Mouse (Mus musculus) megakaryocyte, adult 5-6 weeks (primary cell): ENCODE measurements around the gene Sfswap. TPM values are rescaled to one million over a fixed set of nuclear protein-coding genes. Genes with fewer than 3 reads are reported as not detected.

Source experiments
- ATAC-seq: 2 replicates; pipeline ENCODE4 v1.8.0; 2016; ENCODE audit warnings: mild to moderate bottlenecking, inconsistent platforms; ENCODE audit not compliant: poor library complexity, severe bottlenecking
- total RNA-seq, 2 experiments: library from RNA; stranded (forward) in 1 of 2; stranded (reverse) in 1 of 2; fragments of 153-499, 151-499 nt in 1 of 2; fragments of 221-1000, 200-1000 nt in 1 of 2; gene quantifications; 2 replicates each; pipeline versions ENCODE4 v1.2.3 to v1.2.4; 2015 to 2017

Sfswap gene
- total RNA-seq, 2 experiments from 2014 or later: 48.3 to 57.6 TPM

DNA sequence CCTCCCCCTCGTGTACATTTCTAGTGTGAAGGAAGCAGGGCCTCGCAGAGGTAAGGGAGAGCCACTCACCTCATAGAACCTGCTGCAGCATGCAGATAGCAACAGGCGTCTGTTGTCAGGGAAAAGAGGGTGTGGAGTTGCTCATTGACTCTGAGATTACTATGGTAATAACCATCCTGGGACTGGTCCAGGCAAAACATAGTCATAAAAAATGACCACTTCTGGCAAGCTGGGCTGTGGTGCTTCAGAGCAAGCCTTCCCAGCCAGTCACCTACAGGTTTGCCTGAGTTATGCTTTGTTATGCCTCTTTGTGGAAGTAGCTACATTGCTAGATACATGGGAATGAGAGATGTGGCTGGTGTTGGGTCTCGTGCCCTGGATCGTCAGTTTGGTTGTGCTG lies 26.1 kb downstream of the Sfswap start:
- ATAC-seq: no peak

DNA sequence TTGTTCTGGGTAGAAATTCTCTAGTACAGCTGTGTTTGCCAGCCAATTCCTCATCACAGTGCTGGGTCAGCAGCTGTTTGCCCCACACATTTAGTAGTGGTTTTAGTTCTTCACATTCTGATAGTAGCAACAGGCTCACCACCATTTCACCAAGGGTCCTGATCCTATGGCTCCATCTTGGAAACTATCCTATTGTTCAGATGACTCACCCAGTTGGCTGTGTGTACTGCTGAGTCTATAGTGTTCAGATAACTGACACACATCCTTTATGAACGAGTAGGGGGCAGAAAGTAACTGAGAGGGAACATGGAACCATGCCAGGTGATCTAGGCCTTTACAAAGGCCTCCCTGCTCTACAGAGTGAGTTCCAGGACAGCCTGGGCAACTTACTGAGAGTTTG lies 28.6 kb downstream of the Sfswap start:
- no peak for ATAC-seq

DNA sequence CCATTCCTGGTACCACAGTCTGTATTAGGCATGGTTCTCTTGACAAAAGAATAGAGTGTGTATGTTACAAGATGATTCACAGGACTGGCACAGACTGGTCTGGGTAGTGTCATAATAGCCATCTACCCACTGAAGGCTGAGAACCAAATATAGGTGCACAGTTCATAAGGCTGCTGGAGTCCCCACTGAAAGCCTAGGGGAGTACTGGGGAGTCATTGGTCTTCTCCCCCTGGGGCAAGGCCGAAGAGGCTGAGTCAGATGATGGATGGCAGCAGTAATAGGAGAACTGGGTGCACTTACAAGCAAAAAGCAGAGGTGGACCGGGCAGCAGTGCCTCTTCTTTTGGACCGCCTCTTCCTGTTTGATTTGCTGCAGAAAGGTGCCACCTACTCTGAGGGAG lies 32.7 kb downstream of the Sfswap start:
- no peak for ATAC-seq

DNA sequence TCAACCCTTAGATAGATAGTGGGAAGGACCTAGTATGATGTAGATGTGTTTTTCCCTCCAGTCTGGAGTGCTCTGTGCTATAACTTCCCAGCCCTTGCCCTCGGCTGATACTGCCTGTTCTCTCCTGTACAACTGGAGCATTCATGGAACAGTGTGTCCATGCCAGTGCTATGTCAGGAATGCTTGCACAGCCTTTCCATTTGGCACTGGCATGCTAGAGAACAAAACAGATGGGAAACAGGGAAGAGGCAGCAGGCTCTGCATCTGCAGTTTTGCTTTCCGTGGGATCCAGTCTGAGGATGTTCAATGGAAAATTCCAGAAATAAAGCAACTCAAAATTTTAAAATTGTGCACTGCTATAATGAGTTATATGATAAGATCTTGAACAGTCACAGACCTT lies 33.5 kb downstream of the Sfswap start:
- no peak for ATAC-seq

DNA sequence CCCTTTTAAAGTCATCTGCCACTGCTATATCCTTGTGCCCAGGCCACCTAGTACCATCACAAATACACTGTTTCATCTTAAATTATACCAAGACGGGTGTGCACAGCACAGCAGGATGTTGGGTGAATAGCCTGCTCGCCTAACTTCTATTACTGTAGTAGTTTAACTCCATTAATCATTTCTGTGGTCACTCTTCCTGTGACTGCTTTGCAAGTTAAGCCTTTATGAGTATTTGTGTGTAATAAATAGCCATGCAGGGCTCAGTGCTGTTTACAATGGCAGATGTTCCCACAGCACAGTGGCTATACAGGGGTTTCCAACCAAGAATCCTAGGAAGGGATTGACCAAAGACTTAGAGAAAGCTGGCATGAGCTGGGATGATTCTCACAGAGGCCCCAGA lies 34.0 kb downstream of the Sfswap start:
- no peak for ATAC-seq

DNA sequence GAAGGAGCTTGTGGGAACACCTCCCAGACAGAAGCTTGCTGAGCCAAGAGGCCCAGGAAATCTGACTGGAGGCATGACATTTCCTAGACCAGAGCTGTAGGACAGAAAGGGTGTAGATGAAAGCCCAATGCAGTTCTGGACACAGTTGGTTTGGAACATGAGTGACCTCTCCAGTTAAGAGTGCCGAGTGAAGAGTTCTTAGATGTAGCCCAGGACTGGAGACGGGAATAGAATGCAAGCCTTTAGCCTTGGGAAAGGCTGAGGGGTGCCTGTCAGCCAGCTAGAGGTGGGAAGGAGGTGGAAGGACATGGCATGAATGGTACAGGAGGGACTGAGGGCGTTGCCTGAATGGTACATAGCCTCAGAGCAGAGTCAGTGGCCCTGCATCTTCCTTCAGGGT lies 34.4 kb downstream of the Sfswap start:
- no peak for ATAC-seq

DNA sequence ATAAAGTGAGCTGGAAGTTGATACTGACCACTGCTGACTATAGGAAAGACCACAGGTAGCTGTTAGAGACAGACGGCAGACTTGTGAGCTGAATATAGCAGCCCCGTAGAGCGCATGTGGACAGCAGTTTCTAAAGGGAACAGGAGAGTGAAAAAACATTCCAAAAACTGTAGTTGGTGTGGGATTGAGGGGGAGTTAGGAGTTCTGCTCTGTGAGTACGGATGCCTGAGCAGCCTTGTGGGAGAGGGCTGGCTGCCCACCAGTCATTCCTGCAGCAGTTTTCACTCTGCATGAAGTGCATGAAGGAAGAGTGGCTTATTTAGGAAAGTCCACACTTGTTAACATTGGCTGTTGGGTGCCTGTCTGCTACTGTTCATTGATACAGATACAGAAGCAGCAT lies 37.8 kb downstream of the Sfswap start:
- no peak for ATAC-seq

DNA sequence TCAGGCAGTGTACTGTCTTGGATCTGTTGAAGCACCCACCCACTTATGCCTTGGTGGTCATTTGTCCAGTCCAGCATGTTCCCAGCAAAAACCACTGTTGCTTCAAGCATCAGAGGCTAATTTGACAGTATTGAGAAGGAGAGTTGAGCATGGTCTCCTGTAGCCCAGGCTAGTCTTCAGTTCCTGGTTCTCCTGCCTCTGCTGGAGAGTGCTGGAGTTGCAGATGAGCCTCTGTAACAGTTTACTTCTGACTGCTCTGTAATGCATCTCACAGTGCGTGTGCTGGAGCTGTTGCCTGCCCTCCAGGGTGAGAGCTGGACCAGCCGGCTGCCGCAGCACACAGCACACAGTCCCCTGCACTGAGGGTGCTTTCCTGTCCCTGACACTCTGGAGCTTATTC lies 41.2 kb downstream of the Sfswap start:
- ATAC-seq: peak; percentile 37; the same call in 1 of the 2 replicates

DNA sequence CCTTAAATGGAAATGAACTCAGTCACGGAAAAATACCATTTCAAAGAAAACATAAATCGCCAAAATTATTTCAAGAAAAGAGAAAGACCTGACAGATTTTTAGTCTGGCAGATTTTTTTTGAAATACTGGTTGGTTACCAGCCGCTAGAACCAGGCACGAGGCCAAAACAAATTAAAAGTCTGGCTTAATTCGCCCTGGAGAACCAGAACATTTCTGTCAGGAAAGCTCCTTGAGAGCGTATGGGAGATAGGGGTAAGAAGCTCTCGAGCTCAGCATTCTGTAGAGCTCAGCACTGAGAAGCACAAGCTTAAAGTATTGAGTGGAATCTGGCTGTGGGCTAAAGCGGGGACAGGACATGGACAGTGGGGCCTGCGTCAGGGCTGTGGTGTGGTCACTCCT lies 44.8 kb downstream of the Sfswap start:
- no peak for ATAC-seq

DNA sequence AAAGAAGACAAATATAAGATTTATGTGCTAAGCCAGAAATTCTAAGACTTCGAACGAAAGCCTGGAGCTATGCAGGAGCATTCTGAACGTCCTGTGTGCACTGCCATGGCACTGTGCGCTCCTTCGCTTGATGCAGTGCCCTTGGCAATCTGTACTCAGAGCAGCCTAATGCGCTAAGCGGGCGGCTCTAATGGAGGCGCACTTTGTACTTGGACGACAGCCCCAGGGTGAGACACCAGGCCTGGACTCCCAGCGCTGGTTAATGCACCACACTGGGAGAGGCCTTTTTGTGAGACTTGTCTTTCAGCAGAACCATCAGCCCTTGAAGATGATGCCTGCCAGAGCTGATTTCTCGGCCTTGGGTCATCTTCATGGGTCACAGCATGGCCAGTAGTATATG lies 48.7 kb downstream of the Sfswap start:
- ATAC-seq: no peak

DNA sequence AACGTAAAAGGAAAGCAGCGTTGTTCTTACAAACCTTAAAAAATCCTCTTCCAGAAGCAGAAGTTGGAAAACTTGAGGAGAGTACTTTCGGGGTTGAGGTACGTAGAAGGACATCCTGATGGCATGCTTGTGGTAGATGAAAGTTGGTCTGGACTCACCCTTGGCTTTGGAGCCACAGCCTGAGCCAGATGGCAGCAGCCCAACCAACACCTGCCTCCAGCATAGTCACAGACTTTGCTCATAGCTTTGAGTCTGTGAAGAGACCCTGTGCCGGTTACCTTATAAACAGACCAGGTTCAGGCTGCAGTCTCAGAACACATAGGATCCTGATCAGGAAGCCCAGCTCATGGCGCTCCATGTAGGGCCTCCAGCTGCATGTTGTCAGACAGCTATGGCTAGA lies 49.8 kb downstream of the Sfswap start:
- ATAC-seq: no peak

DNA sequence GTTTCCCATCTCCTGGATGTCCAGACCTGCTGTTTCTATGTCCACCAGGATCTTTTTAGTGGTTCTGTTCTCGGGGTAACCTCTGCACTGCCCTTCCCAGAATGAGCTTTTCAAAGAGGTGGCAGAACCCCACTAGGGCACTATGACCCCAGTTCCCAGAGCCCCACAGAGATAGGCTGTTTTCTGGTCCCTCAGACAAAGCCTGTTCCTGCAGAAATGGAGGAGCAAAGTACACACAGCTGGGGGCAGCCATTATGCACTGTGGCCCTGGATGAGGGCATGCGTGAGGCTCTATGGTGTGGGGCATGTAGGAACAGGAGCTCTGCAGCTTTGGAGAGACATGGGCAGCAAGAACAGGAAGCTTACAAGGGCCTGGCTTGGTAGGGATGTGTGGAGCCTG lies 51.0 kb downstream of the Sfswap start:
- ATAC-seq: no peak

DNA sequence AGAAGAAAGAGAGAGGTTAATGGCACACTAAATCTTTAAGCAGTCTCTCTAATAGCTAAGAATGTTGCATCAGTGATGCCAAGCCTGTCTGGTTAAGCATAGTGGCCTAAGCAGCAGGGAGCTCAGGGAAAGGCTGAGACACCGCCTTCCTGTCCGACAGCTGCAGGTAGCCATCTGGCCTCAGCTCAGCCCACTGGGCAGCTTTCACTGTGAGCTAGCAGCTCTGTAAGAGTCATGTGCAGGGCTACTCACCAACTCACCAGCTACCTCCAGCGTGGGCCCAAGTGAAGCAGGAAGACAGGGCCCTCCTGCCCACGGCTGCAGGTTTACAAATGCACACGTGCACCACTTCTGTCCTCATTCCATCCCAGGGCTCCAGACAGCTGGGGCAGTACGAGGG lies 52.6 kb downstream of the Sfswap start:
- no peak for ATAC-seq

DNA sequence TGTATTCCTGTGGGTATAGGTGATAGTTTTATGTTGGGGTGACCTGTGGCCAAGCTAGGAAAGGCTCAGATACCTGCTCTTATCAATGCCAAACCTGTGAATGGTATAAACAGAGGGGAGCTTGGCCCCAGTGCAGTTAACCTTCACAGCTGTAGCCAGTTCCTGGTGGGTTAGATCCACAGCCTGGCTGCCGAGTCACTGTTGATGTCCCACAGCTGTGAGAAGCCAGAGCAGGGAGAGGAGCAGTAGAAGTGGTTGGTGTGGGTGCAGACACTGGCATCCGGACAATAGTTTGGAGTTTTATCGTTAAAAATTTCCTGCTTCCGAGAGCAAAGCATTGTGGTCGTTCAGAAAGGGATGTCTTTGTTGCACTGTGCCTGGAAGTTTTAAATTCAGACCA lies 57.6 kb downstream of the Sfswap start:
- ATAC-seq: no peak

DNA sequence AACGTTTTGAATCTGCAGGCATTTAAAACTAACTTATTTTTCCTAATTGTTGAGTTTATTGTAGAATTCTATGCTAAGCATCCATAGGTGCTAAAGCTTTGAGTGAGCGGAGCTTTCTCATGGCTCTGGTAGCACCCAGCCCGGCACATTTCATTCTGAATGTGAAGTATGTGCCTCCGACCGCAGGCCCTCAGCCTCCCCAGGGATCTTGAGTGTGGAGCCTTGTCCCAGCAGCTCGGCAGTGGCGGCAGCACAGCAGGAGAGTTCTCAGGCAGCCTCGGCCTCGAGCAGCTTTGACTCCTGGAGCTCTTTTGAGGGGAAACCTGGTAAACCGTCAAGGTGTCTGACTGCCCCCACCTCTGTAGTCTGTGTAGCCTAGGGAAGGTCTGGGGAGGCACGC lies 58.3 kb downstream of the Sfswap start:
- no peak for ATAC-seq

DNA sequence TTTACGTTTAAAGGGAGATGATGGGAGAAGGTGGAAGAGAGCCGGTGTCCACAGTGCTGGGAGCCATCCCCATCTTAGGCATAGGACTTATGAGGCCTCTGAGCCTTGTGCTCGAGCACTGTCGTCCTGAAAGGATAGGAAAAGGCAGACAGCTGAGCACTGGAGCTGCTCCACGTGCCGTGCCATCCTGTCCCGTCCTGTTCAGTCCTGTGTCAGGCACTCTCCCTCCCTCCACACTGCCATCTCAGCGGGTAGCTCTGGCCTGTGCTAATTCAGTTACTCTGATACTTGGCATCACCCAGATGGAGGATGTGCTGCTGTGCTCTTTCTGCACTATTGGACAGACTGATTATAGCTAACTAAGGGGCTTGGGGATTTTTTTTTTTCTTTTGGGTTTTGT lies 61.3 kb downstream of the Sfswap start:
- ATAC-seq: no peak

DNA sequence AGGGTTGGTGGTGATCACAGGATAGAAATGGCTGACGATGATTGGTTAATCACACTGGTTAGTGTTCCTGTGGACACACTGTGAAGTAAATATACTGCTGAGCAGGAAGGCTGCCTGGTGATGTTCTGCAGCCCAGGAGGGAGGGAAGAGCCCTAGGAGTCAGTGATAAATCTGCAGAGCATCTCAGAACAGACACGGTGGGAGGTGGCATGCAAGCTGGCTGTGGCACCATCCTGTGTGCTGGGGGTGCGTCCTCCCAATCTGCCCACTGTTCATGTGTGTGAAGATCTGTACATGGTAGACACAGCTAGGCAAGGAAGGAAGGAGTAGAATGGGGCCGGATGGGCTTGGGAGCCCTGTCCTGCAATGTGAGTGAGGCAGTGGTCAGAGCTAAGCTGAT lies 67.6 kb downstream of the Sfswap start:
- ATAC-seq: no peak

DNA sequence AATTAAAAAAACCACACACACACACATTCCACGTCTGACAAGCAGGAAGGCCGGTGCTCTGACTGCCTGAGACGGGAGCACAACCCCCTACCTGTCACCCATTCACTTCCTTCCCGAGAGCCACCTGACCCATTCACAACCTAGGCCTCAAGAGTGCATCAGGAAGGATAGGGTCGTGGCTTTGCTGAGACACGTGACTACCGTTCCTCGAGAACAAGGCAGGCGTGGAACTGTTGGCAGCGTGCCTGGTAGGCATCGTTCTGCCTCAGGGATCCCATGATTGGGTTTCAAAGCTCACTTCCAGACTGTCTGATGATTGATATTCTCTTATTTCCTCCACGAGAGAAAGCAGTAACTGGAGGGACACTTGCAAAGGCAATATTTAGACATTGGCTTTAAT lies 77.2 kb downstream of the Sfswap start:
- ATAC-seq: no peak

DNA sequence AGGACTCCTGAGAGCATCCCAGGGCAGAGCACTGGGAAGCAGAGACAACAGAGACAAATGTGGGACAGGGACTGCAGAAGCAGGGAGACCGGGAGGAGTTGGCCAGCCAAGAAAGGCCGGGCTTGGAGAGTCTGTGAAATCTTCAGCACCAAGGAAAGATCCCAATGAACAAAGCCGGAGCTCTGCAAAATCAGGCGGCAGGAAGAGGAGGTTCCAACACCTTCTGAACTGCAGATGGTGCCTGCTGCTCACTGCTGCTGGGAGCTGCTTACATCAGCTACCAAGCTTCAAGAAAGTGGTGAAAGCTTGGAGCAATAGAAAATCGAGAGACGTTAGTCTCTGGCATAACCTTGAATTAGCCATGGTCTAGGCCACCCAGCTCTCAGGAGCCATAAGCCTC lies 79.0 kb downstream of the Sfswap start:
- ATAC-seq: no peak

DNA sequence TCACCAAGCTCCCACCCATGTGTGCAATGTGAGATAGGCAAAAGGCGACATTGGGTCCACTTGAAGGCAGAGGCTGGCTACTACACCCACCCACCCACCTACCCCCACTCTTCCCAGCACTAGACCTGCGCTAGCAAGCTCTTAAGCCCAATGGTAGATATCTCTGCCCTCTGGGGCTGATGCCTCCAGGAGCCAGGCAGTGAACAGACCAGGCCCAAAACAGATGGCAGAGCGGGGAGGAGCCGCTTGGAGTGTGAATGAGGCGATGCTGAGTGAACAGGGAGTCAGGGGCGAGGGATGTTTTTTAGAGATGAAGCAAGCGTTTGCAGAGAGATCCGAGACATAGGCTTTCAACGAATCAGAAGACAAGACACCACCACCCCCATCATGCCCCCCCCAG lies 79.6 kb downstream of the Sfswap start:
- ATAC-seq: no peak

DNA sequence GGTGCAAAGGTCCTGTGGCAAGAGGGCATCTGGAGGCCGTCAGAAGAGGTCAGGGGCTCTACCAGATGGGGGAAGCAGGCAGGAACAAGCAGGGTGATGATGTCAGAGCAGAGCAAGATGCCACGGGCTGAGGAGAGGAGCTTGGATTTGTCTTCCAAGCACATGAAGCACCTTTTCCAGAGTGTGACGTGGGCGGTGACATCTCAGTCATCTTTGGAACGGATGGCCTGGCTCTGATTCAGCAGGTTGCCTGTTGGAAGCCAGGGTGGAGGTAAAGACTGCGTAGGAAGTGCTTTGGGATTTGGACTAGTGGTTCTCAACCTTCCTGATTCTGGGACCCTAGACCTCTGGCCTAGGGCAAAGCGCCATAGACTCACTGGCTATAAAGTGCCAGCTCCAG lies 80.0 kb downstream of the Sfswap start:
- no peak for ATAC-seq

DNA sequence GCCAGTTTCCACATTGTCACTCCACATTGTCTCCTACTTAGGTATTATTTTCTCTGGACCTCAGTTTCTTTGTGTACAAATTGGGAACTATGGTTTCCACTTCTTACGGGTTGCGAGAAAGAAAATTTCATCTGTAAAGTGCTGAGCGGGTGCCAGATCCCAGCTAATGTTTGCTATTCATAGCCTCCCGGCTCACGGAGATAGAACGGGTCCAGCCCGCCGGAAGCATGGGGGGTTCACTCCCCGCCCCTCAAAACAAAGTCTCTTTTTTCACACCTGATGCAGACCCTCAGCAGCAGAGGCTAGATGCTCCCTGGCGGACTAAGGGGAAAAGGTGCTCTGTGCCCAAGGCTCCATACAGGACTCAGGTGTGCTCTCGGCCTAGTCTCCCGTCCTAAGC lies 82.3 kb downstream of the Sfswap start:
- no peak for ATAC-seq

DNA sequence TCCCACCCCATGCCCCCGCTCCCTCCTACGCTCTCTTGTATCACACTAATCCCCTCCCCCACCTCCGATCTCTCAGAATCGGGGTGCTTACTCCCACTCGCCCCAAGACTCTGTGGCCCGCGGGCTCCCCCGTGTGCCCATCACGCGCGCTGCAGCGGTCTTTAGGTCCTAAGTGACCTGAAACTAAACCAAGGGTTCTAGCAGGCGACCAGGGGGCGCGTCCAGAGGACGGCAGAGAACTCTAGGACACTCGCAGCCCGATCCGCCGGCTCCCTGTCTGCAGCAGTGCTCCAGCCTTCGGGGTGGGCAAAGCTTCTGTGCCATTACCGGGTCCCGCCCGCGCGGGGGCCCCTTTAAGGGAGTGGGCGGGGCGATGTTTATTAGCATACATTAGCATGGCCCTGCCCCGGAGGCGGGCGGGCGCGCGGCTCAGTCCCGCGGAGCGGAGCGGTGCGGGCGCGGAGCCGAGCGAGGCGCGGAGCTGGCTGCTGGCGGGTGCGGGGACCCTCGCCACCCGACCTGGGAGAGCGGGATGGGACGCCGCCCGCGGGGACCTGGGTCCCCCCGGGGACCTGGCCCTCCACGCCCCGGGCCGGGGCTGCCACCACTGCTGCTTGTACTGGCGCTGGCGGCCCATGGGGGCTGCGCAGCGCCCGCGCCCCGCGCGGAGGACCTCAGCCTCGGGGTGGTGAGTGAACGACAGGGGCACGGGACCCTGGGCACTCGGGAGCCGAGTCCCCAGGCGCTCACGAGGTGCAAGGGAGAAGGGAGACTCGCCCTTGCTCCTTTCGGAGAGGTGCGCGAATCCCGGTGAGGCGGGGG lies 83.0 kb downstream of the Sfswap start, which contains the start of gene Mmp17:
TSS of gene Mmp17 (plus strand) at position 409 of the 822 bp plus-strand sequence.
- ATAC-seq: peak; percentile 85
